In the genomic region with DNA sequence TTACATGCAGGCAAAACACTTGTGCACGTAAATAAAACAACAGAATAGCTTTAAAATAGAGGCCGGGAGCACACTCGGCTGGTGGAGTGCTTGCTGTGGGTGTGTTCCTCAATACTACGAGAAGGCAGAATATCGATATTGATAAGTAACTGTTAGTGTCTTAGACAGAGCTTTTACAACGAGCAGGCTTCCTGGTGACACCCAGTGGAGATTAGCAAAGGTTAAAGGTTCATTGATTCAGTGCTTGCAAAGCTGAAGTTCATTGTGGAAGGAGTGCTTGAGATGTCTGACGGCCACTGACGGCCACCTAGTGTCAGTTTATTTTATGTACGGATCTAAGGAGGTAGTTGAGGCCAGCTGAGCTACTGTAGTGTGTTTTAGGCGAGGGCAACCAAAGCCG, we compare ENCODE assay signal across 11 mouse cellular contexts. TPM values are rescaled to one million over a fixed set of nuclear protein-coding genes. Genes with fewer than 3 reads are reported as not detected.
A peak's percentile ranks its signal among the peaks of the same experiment; 100 is the strongest.
DNase-seq lines count a peak whose midpoint lies in the region; ATAC-seq and TF ChIP-seq lines count a peak whose summit lies in the region.
"Had no signal": no experiment of that assay in that cellular context is flagged by ENCODE, and none has a peak within 500 bp of the region (broad histone marks: within the 10 kb centered on the region; RNA-seq: fewer than 3 reads in every experiment).

No protein-coding gene starts in this region.

- ATAC-seq in intestine, embryonic 15.5 days = peak; percentile 86

- TF ChIP-seq CTCF in liver, adult 2 months (IDR thresholded peaks at IDR 0.05; ENCODE audit: low read depth, low read length) = no peak

- no peak overlapping the region for H3K4me3 ChIP-seq in liver, adult 2 months (ENCODE audit: insufficient read depth, low read depth, low read length)
- no peak overlapping the region for H3K4me3 ChIP-seq in embryonic facial prominence, embryonic 10.5 days
- no peak overlapping the region for H3K4me3 ChIP-seq in intestine, embryonic 15.5 days (replicated peaks)

- no peaks in the 10 kb centered on the region for H3K27me3 ChIP-seq in liver, adult 2 months (ENCODE audit: control insufficient read depth, insufficient read depth, low read length)
- no peaks in the 10 kb centered on the region for H3K27me3 ChIP-seq in embryonic facial prominence, embryonic 10.5 days (replicated peaks; ENCODE audit: low read depth, poor library complexity, severe bottlenecking)
- H3K27me3 ChIP-seq in intestine, embryonic 15.5 days (replicated peaks) = no peaks in the 10 kb centered on the region
- no peaks in the 10 kb centered on the region for H3K27me3 ChIP-seq in splenic B cell, adult 2 months (ENCODE audit: control insufficient read depth, insufficient read depth, low read length, poor library complexity, severe bottlenecking)

- WGBS in liver, adult 2 months = 14% methylated on average over 11 of the region's 11 CpGs
- WGBS in embryonic facial prominence, embryonic 10.5 days = 58% methylated on average over 11 of the region's 11 CpGs
- 31% methylated on average over 11 of the region's 11 CpGs for WGBS in intestine, embryonic 15.5 days

- H3K79me2 ChIP-seq in liver, adult 2 months (ENCODE audit: control insufficient read depth, insufficient read depth, low read length) = peaks cover 35% of the 10 kb centered on the region

- H3K9me3 ChIP-seq in embryonic facial prominence, embryonic 10.5 days = no peaks in the 10 kb centered on the region
- no peaks in the 10 kb centered on the region for H3K9me3 ChIP-seq in intestine, embryonic 15.5 days

- no peak for TF ChIP-seq POLR2A in liver, adult 2 months (IDR thresholded peaks at IDR 0.05; ENCODE audit: extremely low read depth, insufficient read depth, low read length)

- H3K27ac ChIP-seq in liver, adult 2 months (replicated peaks; ENCODE audit: insufficient read depth, low read depth, low read length) = no peak overlapping the region
- H3K27ac ChIP-seq in embryonic facial prominence, embryonic 10.5 days (replicated peaks) = 0 out of 2 replicates have a peak overlapping the region, but pooled peaks have one; percentile 12
- peak overlapping the region; percentile 83 for H3K27ac ChIP-seq in intestine, embryonic 15.5 days
- H3K27ac ChIP-seq: kidney, postnatal 0 days had no signal

- peaks cover 43% of the 10 kb centered on the region for H3K4me1 ChIP-seq in liver, adult 2 months (ENCODE audit: control insufficient read depth, insufficient read depth, low read length)
- H3K4me1 ChIP-seq in embryonic facial prominence, embryonic 10.5 days = peaks cover 22% of the 10 kb centered on the region
- peaks cover 30% of the 10 kb centered on the region for H3K4me1 ChIP-seq in intestine, embryonic 15.5 days (replicated peaks)

- DNase-seq in liver, adult 2 months (ENCODE audit: extremely low read depth, low read depth, low spot score) = peak; percentile 66
- DNase-seq in liver = no peak
- no peak for DNase-seq in embryonic facial prominence, embryonic 10.5 days (ENCODE audit: low spot score)
- peak; percentile 42 for DNase-seq in splenic B cell, adult 2 months (ENCODE audit: low read depth, low spot score)
- DNase-seq in T-cell, adult 2 months (ENCODE audit: low spot score) = no peak
- no peak for DNase-seq in cerebellum, adult 9-10 months
- no peak for DNase-seq in B cell, adult 2 months
- DNase-seq: lung, postnatal 4 days; spleen, adult 18-20 months had no signal

- peak overlapping the region; percentile 24; the same call in 1 of the 2 replicates for H3K4me2 ChIP-seq in intestine, embryonic 15.5 days (replicated peaks)

- no peaks in the 10 kb centered on the region for H3K36me3 ChIP-seq in liver, adult 2 months (ENCODE audit: control insufficient read depth, insufficient read depth, low read length)
- H3K36me3 ChIP-seq in embryonic facial prominence, embryonic 10.5 days (replicated peaks) = peaks cover 27% of the 10 kb centered on the region
- 0 out of 2 replicates have a peak, but pooled peaks cover 3% of the 10 kb centered on the region for H3K36me3 ChIP-seq in intestine, embryonic 15.5 days
- no peaks in the 10 kb centered on the region for H3K36me3 ChIP-seq in splenic B cell, adult 2 months (ENCODE audit: control insufficient read depth, insufficient read depth, low read length, poor library complexity, severe bottlenecking)

- no peak overlapping the region for H3K9ac ChIP-seq in liver, adult 2 months (ENCODE audit: low read depth, low read length)
- H3K9ac ChIP-seq in intestine, embryonic 15.5 days = 0 out of 2 replicates have a peak overlapping the region, but pooled peaks have one; percentile 0

RNA-seq across cellular contexts. Expression of a gene that starts 11.4 kb away (rescaled TPM):
- 2.0 and 2.8 TPM in 2 replicates for total RNA-seq in liver, adult 2 months (2014; rRNA removed)
- polyA plus RNA-seq in liver, adult 2 months (2012; rRNA removed) = 4.6 and 6.3 TPM in 2 replicates
- polyA plus RNA-seq in embryonic facial prominence, embryonic 10.5 days (2016; fragmentation: Nextera tagmentation; extraction: Ambion mirVana) = 29.3 and 30.6 TPM in 2 replicates
- polyA plus RNA-seq in intestine, embryonic 15.5 days (2015; fragmentation: Nextera tagmentation; extraction: Ambion mirVana) = 17.4 and 18.7 TPM in 2 replicates

RNA-seq across cellular contexts. Expression of a gene that starts 19.5 kb away (rescaled TPM):
- 26.6 and 39.5 TPM in 2 replicates for total RNA-seq in liver, adult 2 months (2014; rRNA removed)
- 43.6 and 46.8 TPM in 2 replicates for polyA plus RNA-seq in liver, adult 2 months (2012; rRNA removed)
- polyA plus RNA-seq in embryonic facial prominence, embryonic 10.5 days (2016; fragmentation: Nextera tagmentation; extraction: Ambion mirVana) = 37.4 and 39.0 TPM in 2 replicates
- 42.7 and 44.3 TPM in 2 replicates for polyA plus RNA-seq in intestine, embryonic 15.5 days (2015; fragmentation: Nextera tagmentation; extraction: Ambion mirVana)

RNA-seq across cellular contexts. Expression of a gene that starts 54.7 kb away (rescaled TPM):
- total RNA-seq in liver, adult 2 months (2014; rRNA removed) = 0.40 and 0.55 TPM in 2 replicates
- polyA plus RNA-seq in liver, adult 2 months (2012; rRNA removed) = 0.40 and 0.50 TPM in 2 replicates
- polyA plus RNA-seq in embryonic facial prominence, embryonic 10.5 days (2016; fragmentation: Nextera tagmentation; extraction: Ambion mirVana) = 8.4 and 8.5 TPM in 2 replicates
- 3.9 and 5.1 TPM in 2 replicates for polyA plus RNA-seq in intestine, embryonic 15.5 days (2015; fragmentation: Nextera tagmentation; extraction: Ambion mirVana)

Comparison
In these comparisons a context has a peak if more than half of its experiments do, and no peak if none do; other contexts are left out.
1. DNase-seq: peak in liver, adult 2 months (single experiment) and splenic B cell, adult 2 months (single experiment); none in liver (single experiment), embryonic facial prominence, embryonic 10.5 days (single experiment), T-cell, adult 2 months (single experiment), cerebellum, adult 9-10 months (single experiment) and B cell, adult 2 months (0 of 2).